Mouse (Mus musculus): ENCODE data around the gene F2r.

F2r gene

DNA sequence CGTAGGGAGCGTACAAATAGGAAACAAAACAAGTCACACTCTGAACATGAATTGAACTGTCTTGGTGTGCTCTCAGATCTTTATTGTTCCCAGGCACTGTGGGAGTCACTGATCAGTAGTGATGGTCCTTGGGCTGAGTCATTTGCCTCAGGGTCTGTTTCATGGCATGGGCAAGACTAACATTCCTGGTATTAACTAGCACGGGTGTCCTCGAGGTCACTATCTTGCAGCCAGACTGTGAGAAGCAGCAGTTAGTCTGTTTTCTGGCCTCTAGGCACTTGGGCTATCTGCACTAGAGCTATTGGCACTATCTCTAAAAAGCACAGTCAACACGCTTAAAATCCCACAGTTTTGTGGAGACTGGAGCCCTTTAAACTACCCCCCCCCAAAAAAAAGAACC, 22.4 kb downstream of the F2r start:
- in situ Hi-C loops (cut with MseI, MboI): no loop called here

DNA sequence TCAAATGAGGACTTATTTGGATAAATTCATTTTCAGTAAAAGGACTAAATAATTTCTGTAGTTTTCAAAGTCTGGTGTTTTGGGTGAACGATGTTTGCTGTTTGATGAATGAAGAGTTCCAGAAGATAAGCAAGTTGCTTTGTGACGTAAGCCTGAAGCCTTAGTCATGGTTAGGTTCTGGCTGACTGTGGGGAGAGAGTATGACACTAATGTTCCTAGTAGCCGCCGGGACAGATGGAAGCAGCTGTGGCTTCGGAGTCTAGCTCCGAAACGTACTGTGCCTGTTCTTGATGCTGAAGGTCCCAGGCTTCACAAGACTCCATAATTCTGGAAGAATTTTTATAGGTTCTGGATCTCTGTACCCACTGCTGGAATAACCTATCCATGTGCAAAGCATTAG, 22.9 kb downstream of the F2r start:
- in situ Hi-C loops (cut with MseI, MboI): no loop called here

DNA sequence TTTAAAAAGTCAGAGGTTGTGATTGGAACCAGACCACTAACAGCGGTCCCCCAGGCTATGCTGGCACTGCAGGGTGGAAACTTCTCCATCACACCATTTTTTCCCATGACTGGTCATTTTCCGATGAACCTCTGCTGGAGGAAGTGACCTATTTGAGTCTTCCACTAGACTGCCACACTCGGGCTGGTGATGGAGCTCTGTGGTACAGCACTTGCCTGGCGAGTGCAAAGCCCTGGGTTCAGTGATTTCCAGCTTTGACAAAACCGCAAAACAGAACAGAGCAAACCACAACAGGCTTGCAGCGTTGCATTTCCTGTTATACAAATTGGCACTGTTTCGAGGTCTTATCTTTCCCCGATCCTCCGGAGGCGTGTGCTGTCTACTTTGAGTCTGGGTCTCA, 25.4 kb downstream of the F2r start:
- in situ Hi-C loops (cut with MseI, MboI): no loop called here

DNA sequence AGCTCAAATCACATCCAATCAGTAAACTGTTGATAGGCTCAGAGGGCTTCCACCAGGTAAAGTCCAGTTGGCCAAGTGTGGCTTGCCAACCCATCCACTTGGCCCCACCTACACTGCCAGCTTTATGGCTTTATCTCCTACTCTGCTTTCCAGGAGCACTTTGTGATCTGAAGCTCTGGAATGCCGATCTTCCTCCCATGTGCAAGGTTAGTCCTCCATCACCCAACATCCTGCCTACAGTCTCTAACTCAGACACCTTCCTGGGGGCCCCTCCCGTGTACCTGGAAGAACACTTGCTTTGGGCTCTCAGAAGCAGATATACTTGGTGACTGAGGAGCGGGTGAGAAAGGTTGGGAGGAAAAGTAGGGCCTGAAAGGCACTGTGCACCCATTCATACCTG, 26.7 kb downstream of the F2r start:
- in situ Hi-C loops (cut with MseI, MboI): no loop called here

DNA sequence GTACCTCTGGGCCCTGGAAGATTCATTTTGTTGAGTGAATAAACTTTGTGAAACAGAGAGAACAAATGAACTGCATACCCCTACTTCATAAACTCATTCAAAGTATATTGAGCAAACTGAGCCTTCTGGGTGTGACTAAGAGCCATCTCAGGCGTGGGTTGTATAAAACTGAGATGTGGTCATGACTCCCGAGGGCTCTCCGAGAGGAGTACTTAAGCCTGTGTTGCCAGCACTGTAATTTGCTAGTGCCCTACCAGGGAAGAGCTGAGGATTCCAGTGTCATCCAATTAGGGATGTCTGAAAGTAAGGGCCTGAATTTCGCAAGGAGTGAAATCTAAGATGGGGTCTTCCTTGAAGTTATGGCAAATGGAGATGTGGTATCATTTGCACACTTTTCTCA, 30.7 kb downstream of the F2r start:
- in situ Hi-C loops (cut with MseI, MboI): no loop called here

DNA sequence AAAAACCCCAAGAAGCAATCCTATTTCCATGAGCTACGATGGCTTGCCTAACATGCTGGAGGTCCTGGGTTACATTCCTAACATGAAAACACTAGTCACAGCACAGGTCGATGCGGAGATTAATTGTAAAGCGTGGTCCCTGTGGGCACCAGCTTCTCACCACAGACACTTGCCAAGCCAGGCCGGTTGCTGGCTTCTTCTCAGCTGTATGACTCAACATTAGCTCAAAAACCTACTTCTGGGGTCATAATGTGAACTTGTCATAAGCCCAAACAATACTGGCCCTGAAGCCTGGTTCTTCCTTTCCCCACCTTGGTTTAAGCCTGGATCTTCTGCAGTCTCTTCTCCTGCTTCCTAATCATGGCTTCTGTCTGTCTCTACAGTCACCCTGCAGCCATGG, 33.4 kb downstream of the F2r start:
- in situ Hi-C loops (cut with MseI, MboI): no loop called here

DNA sequence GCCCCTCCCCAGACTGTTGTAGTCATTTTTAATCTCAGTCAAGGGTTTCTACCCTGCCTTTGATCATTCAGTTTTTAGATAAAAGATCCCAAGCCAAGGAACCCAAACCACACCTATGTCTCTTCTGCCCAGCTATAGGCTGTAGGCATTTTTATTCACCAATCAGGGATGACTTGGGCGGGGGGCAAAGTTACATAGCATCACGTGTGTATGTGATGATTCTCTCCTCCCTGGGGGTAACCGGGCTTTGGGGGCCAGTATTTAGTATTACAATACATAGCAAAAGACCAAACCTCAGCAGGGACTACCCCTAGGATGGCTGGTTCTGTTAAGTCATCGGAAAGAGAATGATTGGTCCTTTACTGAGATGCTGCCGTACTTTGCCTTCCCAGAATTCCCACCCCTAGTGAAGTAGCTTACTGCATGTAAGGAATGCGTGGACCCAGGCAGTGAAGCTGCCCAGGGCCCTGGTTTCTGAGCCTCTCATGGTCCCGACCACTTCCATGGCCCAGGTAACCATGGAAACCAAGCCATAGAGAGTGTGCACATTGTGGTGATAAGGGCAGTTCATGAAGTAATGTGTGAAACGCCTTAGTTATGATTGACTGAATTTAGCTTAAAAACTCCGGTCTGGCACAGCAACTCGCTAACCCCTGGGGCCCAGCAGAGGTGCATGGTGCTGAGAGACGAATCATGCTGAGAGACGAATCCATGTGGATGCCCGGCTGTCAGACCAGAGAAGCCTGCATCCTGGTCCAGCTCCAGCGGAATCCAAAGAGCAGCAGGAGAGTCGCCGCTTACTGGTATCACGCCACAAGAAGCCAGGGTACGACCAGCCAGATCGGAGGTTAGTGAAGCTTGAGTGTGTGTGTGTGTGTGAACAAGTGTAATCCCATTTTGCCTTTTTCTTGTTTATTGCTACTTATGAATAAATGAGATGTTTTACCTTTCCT, 34.8 kb downstream of the F2r start:
- in situ Hi-C loops (cut with MseI, MboI): no loop called here

DNA sequence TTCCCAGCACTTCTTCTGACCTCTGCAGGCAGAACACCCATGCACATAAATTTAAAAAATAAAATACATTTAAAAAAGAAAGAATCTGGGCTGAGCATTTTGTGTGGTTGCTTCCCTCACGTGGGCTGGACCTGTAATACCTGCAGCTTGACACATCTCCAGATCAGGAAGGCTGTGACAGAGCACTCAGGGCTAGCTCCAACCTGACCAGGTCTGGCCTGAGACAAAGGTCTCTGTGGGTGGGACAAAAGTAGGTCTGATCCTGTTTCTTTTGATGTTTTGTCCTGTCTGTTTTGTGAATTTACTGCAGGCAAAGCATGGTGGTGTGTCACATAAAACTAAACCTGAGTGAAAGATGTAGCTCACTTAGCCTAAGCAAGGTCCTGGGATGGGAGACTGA, 36.4 kb downstream of the F2r start:
- in situ Hi-C loops (cut with MseI, MboI): no loop called here

DNA sequence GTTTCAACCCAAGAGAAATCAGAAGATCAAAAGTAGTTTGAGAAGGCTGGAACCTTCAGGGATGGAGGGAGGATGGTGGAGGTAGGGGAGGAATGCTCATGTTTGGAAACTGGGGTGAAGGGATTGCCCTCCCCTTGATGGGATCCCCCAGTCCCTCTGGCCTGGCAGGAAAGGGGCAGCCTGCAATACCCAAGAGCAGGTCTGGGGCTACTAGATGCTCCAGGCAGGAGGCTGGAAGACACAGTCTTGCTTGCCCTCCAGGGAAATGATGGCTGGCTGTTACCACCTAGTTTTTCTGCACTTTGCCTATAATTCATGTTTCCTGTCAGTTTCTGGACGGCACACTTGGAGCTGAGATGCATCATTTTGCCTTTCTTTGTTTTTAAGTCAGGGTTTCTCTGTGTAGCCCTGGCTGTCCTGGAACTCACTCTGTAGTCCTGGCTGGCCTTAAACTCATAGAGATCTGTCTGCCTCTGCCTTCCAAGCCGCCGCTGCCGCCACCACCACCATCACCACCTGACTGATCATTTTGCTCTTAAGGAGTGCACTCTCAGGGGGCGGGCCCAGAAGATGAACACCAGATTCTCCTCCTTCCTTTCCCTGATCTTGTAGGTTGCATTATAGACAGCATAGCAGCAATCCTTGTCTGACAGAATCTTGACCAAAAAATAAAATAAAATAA, 40.1 kb downstream of the F2r start:
- in situ Hi-C loops (cut with MseI, MboI): no loop called here

DNA sequence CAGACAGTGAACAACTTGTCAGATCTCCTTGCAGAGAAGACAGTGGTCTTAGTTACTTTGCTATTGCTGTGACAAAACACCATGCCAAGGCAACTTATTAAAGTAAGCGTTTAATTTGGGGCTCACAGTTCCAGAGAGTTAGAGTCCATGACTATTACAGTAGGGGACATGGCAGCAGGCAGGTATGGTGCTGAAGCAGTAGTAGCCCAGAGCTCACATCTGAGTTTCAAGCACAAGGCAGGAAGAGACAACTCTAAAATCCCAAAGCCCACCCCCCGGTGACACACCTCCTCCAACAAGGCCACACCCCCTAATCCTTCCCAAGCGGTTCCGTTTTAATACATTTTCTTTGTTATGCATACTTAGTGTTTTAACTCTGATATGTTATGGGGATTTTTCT, 47.4 kb downstream of the F2r start:
- in situ Hi-C loops (cut with MseI, MboI): no loop called here

DNA sequence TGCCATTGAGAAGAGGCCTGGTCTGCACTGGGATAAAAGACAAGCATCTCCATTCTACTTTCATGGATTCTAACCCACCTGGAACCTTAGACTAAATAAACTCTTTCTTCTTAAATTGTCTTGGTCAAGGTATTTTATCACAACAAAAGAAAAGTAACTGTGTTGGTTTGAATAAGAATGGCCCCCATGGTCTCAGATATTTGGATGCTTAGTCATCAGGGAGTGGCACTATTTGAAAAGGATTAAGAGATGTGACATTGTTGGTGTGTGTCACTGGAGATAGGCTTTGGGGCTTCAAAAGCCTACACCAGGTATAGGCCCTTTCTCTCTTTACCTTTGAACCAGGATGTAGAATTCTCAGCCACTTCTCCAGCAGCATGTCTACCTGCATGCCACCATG, 49.0 kb downstream of the F2r start:
- in situ Hi-C loops (cut with MseI, MboI): loop anchor here (5.0 to 10.0 kb wide), 2 partner anchors 98 to 145 kb away; no protein-coding TSS in a partner anchor

DNA sequence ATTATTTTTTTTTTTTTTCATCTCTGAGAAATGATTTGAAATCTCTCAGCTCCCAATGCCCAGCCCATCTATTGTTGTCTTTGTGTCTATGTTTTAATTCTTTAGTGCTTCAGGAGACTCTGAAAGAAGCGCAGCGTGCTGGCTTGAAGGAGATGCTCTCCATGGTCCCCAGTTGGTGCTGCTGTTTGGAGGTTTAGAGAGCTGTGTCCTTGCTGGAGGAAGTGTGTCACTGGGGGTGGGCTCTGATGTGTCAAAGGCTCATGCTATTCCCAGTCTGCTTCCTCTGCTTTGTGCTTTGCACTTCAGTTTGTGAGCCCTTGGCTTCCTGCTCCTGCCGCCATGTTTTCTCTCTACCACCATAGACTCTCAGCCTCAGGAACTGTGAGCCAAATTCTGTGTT, 50.0 kb downstream of the F2r start:
- in situ Hi-C loops (cut with MseI, MboI): loop anchor here (5.0 to 10.0 kb wide), 2 partner anchors 99 to 146 kb away; no protein-coding TSS in a partner anchor

DNA sequence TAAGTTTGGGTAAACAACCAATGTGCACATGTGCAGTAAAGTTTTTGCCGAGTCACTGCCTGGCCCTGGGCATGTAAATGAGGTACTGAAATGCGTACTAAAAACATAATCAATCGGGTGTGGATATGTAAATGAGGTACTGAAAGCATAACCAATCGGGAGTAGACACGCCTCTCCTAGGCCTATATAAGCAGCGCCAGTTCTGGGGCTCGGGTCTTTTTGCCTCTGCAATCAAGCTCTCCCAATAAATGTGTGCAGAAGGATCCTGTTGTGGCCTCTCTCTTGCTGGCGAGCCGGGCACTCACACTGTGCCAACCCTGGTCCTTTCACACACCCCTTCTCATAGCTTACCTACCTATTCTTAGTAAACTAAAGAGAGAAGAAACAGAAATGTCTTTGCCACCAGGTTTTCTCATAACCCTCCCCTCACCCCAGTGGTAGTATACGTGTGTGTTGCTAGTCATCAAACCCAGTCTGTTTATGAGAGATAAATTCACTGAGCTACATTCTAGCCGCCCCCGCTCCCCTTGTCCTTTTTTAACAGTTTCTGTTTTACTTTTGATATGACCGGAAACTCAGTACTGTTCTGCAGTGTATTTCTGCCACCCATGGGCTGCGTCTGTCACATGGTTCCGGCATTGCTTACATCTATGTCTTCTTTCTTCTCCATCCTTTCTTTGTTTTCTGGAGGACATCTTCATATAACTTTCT, 51.3 kb downstream of the F2r start:
- in situ Hi-C loops (cut with MseI, MboI): loop anchor here (5.0 to 10.0 kb wide), 2 partner anchors 100 to 148 kb away; no protein-coding TSS in a partner anchor

DNA sequence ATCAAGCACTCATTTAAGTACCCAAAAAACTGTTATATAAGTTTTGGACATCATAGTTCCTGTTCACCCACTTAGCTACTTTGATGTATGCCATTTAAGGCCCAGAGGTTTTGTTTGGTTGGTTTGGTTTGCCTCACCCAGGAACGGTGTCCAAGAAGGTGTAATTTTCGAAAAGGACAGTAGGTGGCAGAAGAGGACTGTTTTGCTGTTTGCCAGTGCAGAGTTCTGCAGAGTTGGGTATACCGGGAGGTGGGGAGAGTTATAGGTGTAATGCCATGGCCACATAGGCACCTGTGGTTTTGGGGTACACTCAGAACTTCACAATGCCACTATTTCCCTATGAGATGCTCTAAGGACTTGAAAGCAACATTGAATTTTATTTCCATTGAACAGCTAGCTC, 54.6 kb downstream of the F2r start:
- in situ Hi-C loops (cut with MseI, MboI): loop anchor here in 1 of 2 experiments (10.0 kb wide), 1 partner anchor 151 kb away; no protein-coding TSS in a partner anchor

DNA sequence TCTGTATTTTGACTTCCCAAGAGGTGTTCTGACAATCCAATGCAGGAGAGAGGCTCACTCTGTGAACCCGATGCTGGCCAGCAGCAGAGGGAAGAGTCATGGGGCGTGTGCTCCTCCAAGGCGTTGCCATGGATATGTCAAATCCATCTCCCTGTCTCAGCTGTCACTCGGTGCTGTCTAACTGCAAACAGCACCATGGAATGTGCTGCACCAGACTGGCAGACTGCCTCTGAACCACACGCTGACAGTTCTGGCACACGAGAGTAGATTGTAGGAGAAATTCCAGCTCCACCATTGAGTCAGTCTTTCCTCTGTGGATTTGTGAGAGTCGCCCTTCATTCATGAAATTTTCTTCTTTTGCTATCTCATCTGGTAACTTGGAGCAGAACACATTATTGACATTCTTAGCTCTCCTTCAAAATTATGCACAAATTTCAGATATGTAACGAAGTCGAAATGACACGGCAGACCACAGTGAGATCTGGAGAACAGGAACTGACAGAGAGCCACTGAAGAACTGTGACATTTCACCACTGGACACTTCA, 55.1 kb downstream of the F2r start:
- in situ Hi-C loops (cut with MseI, MboI): loop anchor here in 1 of 2 experiments (10.0 kb wide), 1 partner anchor 152 kb away; no protein-coding TSS in a partner anchor

DNA sequence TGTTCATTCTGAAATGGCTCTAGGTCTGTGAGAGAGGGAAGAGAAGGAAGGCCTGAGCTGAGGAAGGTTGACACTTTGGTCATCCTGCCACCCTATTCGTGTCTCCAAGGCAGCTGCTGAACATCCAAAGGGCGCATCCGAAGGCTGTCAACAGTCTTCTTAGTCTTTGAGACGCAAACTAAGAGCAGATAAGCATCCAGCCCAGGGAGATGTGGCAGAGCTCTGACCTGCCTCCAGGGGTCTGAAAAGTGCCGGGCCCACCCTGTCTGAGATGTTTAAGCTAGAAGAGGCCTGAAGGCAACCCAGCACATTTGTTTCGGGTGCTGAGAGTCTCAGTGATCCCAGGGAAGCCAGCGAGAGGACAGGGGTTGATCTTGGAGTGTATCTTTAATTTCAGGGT, 61.0 kb downstream of the F2r start:
- in situ Hi-C loops (cut with MseI, MboI): no loop called here

DNA sequence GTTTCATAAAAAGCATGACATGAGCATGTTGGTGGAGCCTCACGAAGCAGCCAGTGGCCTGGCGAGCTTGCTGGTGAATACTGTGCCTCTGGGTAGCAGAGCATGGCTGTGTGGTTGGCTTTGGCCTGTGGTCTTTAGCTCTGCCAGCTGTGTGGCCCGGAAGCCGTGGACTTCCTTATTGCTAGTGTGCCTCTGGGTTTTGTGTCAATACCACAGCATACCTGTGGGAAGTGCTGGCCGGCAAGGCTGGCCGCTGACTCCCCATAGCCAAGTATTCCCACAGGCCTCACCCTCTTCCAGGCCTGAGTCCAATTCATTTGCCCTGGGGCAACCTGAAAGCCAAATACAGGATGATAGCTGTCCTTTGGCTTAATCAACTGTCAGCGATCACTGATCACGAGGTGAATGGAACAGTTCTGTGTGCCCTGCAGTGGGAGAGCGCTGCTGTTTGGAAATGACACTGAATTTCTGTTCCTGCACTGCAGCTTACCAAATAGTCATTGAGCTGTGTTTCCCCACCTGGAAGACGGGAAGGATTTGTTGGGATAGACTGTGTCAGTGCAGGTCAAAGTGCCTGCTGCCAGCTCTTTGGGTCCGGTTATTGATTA, 64.3 kb downstream of the F2r start:
- in situ Hi-C loops (cut with MseI, MboI): no loop called here
